Mouse (Mus musculus): ENCODE measurements around the gene Lypd4. TPM values are rescaled to one million over a fixed set of nuclear protein-coding genes. Genes with fewer than 3 reads are reported as not detected.
A peak's percentile ranks its signal among the peaks of the same experiment; 100 is the strongest.
"Not testable (repeated sequence)": the region's sequence is repeated elsewhere in the genome, so short reads cannot be mapped to it uniquely, and the experiment has no call there.

Lypd4 gene
- polyA plus RNA-seq, 1 experiment from 2014 or later = not detected

- peak; percentile 81 for DNase-seq (ENCODE audit: low spot score)
- peak; percentile 25; the same call in 1 of the 2 replicates for ATAC-seq (replicated peaks; ENCODE audit: low FRiP score, low TSS enrichment, low read depth)
- 6% methylated on average over 39 of the region's 68 CpGs for WGBS
These were observed 33.1 kb upstream of the Lypd4 start, which contains the start of gene Arhgef1 for GRCm38 (mm10) chr7:24902630-24903443. Arhgef1 (plus strand) TSS chr7:24902912.

DNA sequence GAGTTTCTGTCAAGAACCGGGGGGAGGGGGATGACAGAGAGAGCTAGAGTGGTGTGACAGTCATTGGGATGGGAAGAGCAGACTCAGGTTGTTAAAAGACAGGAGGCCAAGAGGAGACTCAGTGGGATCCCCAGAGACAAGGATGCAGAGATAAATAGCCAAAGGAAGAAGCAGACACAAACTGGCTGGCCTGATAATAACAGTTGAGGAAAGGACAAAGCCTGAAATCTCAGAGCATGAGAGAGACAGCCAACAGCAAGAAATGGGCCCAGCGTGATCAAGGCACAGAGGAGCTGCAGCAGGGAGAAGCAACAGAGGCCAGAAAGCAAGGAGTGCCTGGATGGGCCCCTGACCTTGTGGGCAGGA lies 32.5 kb upstream of the Lypd4 start:
- peak overlapping the region; percentile 88 for H3K27ac ChIP-seq (ENCODE audit: low read depth)
- DNase-seq (ENCODE audit: low spot score) (no peak), ATAC-seq (replicated peaks; ENCODE audit: low FRiP score, low TSS enrichment, low read depth) (no peak)
- peak overlapping the region; percentile 80 for H3K9ac ChIP-seq (ENCODE audit: low read length)
- H3K9me3 ChIP-seq (ENCODE audit: control insufficient read depth, low read length) = no peaks in the 10 kb centered on the region
- H3K4me1 ChIP-seq (replicated peaks; ENCODE audit: control insufficient read depth, insufficient read depth, low read length) = peaks cover 27% of the 10 kb centered on the region
- no peaks in the 10 kb centered on the region for H3K27me3 ChIP-seq (replicated peaks; ENCODE audit: control insufficient read depth, insufficient read depth, low read length)
- peak overlapping the region; percentile 83 for H3K4me2 ChIP-seq (ENCODE audit: low read length)
- peak overlapping the region; percentile 70 for H3K4me3 ChIP-seq (ENCODE audit: low read depth, low read length)
- WGBS = 47% methylated on average over 2 of the region's 2 CpGs
- no peaks in the 10 kb centered on the region for H3K36me3 ChIP-seq (ENCODE audit: control insufficient read depth, insufficient read depth, low read length)

More at GRCm38 (mm10) chr7:24902630-24903443, 33.1 kb upstream of the Lypd4 start, which contains the start of gene Arhgef1:
- no peaks in the 10 kb centered on the region for H3K36me3 ChIP-seq (ENCODE audit: control insufficient read depth, insufficient read depth, low read length)
- peak within 1 kb of the TSS; percentile 70 for H3K4me3 ChIP-seq (ENCODE audit: low read depth, low read length)
- peak within 1 kb of the TSS; percentile 83 for H3K4me2 ChIP-seq (ENCODE audit: low read length)
- H3K9ac ChIP-seq (ENCODE audit: low read length) = peak within 1 kb of the TSS; percentile 80
- no peaks in the 10 kb centered on the region for H3K27me3 ChIP-seq (replicated peaks; ENCODE audit: control insufficient read depth, insufficient read depth, low read length)
- no peaks in the 10 kb centered on the region for H3K9me3 ChIP-seq (ENCODE audit: control insufficient read depth, low read length)
- peak within 1 kb of the TSS; percentile 88 for H3K27ac ChIP-seq (ENCODE audit: low read depth)
- peaks cover 30% of the 10 kb centered on the region for H3K4me1 ChIP-seq (replicated peaks; ENCODE audit: control insufficient read depth, insufficient read depth, low read length)

- peak overlapping the region; percentile 83; the same call in 1 of the 2 replicates for H3K4me2 ChIP-seq (ENCODE audit: low read length)
- no peak overlapping the region for H3K9ac ChIP-seq (ENCODE audit: low read length)
- 50% methylated on average over 1 of the region's 1 CpGs for WGBS
- H3K27me3 ChIP-seq (replicated peaks; ENCODE audit: control insufficient read depth, insufficient read depth, low read length) = no peaks in the 10 kb centered on the region
- peak overlapping the region; percentile 88 for H3K27ac ChIP-seq (ENCODE audit: low read depth)
- H3K36me3 ChIP-seq (ENCODE audit: control insufficient read depth, insufficient read depth, low read length) = no peaks in the 10 kb centered on the region
- no peaks in the 10 kb centered on the region for H3K9me3 ChIP-seq (ENCODE audit: control insufficient read depth, low read length)
- H3K4me1 ChIP-seq (replicated peaks; ENCODE audit: control insufficient read depth, insufficient read depth, low read length) = peaks cover 23% of the 10 kb centered on the region
- H3K4me3 ChIP-seq (ENCODE audit: low read depth, low read length) = peak overlapping the region; percentile 70; the same call in 1 of the 2 replicates
- DNase-seq (ENCODE audit: low spot score) (no peak), ATAC-seq (replicated peaks; ENCODE audit: low FRiP score, low TSS enrichment, low read depth) (no peak)
These were observed 32.1 kb upstream of the Lypd4 start for GRCm38 (mm10) chr7:24901842-24902241.

DNA sequence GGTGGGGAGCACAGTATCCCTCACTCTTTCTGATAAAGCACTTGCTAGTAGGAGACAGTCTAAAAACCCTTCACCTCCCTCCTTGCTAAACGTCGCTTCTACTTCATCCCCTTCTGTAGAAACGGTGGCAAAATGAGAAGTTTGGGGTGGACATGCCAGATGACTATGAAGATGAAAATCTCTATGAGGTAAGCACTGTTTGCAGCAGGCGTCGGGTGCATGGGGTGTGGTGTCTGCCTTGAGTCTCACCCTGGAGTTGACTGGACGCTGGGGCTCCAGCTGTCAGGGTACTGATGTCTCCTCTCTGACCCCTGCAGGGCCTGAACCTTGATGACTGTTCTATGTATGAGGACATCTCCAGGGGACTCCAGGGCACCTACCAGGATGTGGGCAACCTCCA lies 31.4 kb upstream of the Lypd4 start:
- Histone ChIP-seq H3K4me1 (replicated peaks; ENCODE audit: control insufficient read depth, insufficient read depth, low read length) (peaks cover 16% of the 10 kb centered on the region), H3K9me3 (ENCODE audit: control insufficient read depth, low read length) (no peaks in the 10 kb centered on the region), H3K27me3 (replicated peaks; ENCODE audit: control insufficient read depth, insufficient read depth, low read length) (no peaks in the 10 kb centered on the region), H3K4me2 (ENCODE audit: low read length) (no peak overlapping the region), H3K36me3 (ENCODE audit: control insufficient read depth, insufficient read depth, low read length) (no peaks in the 10 kb centered on the region), H3K9ac (ENCODE audit: low read length) (no peak overlapping the region), H3K27ac (ENCODE audit: low read depth) (no peak overlapping the region), H3K4me3 (ENCODE audit: low read depth, low read length) (no peak overlapping the region)
- ATAC-seq (replicated peaks; ENCODE audit: low FRiP score, low TSS enrichment, low read depth) (no peak), DNase-seq (ENCODE audit: low spot score) (no peak)
- WGBS = 77% methylated on average over 6 of the region's 6 CpGs

DNA sequence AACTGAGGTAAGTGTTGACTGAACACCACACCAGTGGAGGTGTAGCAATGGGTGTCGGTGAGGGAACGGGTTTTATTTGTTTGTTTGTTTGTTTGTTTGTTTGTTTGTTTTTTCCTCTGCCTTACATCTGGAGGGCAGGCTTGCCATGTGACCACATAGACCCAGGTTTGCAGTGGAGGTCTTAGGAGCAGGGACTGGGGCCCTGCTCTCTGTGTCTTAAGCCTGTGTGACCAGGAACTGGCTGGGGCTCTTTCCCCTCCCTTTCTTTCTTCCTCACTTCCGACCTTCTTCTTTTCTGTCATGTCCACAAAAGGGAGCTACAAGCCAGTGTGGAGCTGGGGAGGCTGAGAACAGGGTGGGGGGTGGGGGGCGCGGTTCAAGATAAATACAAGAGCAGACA lies 28.2 kb upstream of the Lypd4 start:
- Histone ChIP-seq H3K27me3 (replicated peaks; ENCODE audit: control insufficient read depth, insufficient read depth, low read length) (no peaks in the 10 kb centered on the region), H3K4me1 (replicated peaks; ENCODE audit: control insufficient read depth, insufficient read depth, low read length) (peaks cover 4% of the 10 kb centered on the region), H3K36me3 (ENCODE audit: control insufficient read depth, insufficient read depth, low read length) (no peaks in the 10 kb centered on the region), H3K4me3 (ENCODE audit: low read depth, low read length) (no peak overlapping the region), H3K9me3 (ENCODE audit: control insufficient read depth, low read length) (no peaks in the 10 kb centered on the region), H3K27ac (ENCODE audit: low read depth) (no peak overlapping the region), H3K4me2 (ENCODE audit: low read length) (no peak overlapping the region), H3K9ac (ENCODE audit: low read length) (no peak overlapping the region)
- ATAC-seq (replicated peaks; ENCODE audit: low FRiP score, low TSS enrichment, low read depth) (no peak), DNase-seq (ENCODE audit: low spot score) (no peak)
- WGBS = 76% methylated on average over 5 of the region's 5 CpGs

DNA sequence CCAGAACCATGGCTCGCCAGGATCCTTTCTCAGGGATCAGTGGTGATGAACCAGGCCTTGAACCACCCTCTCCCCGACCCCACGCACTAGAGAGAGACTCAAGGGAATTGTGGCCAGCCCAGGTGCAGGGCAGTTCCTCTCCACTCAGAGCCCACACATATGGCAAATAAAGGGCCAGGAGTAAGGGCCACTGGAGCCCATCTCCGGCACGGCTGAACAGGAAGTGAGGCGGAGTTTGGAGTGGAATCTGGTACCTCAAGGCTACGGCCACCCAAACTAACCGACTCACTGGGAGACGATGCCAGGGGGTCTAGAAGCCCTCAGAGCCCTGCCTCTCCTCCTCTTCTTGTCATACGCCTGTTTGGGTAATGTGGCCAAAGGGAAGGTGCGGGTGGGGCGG lies 27.5 kb upstream of the Lypd4 start, which contains the start of gene Cd79a:
Cd79a (plus strand) TSS at position 158 of the 400 bp plus-strand sequence.
- 64% methylated on average over 12 of the region's 12 CpGs for WGBS
- Histone ChIP-seq H3K27me3 (replicated peaks; ENCODE audit: control insufficient read depth, insufficient read depth, low read length) (no peaks in the 10 kb centered on the region), H3K9ac (ENCODE audit: low read length) (no peak within 1 kb of the TSS), H3K36me3 (ENCODE audit: control insufficient read depth, insufficient read depth, low read length) (no peaks in the 10 kb centered on the region), H3K4me2 (ENCODE audit: low read length) (no peak within 1 kb of the TSS), H3K27ac (ENCODE audit: low read depth) (no peak within 1 kb of the TSS), H3K9me3 (ENCODE audit: control insufficient read depth, low read length) (no peaks in the 10 kb centered on the region), H3K4me1 (replicated peaks; ENCODE audit: control insufficient read depth, insufficient read depth, low read length) (peaks cover 4% of the 10 kb centered on the region), H3K4me3 (ENCODE audit: low read depth, low read length) (no peak within 1 kb of the TSS)
- ATAC-seq (replicated peaks; ENCODE audit: low FRiP score, low TSS enrichment, low read depth) = no peak
- DNase-seq (ENCODE audit: low spot score) = no peak

- Histone ChIP-seq H3K9ac (ENCODE audit: low read length) (no peak overlapping the region), H3K4me2 (ENCODE audit: low read length) (no peak overlapping the region), H3K27me3 (replicated peaks; ENCODE audit: control insufficient read depth, insufficient read depth, low read length) (no peaks in the 10 kb centered on the region), H3K4me3 (ENCODE audit: low read depth, low read length) (no peak overlapping the region), H3K27ac (ENCODE audit: low read depth) (no peak overlapping the region), H3K36me3 (ENCODE audit: control insufficient read depth, insufficient read depth, low read length) (peaks cover 3% of the 10 kb centered on the region; the same call in 1 of the 2 replicates), H3K4me1 (replicated peaks; ENCODE audit: control insufficient read depth, insufficient read depth, low read length) (no peaks in the 10 kb centered on the region), H3K9me3 (ENCODE audit: control insufficient read depth, low read length) (no peaks in the 10 kb centered on the region)
- ATAC-seq (replicated peaks; ENCODE audit: low FRiP score, low TSS enrichment, low read depth) = no peak
- 86% methylated on average over 8 of the region's 8 CpGs for WGBS
- DNase-seq (ENCODE audit: low spot score) = no peak
These were observed 26.5 kb upstream of the Lypd4 start for GRCm38 (mm10) chr7:24896269-24896668.

GRCm38 (mm10) chr7:24895749-24896148 lies 26.0 kb upstream of the Lypd4 start:
- not testable (repeated sequence) for H3K4me1 ChIP-seq (replicated peaks; ENCODE audit: control insufficient read depth, insufficient read depth, low read length); H3K27ac ChIP-seq (ENCODE audit: low read depth); H3K4me2 ChIP-seq (ENCODE audit: low read length); H3K9ac ChIP-seq (ENCODE audit: low read length); ATAC-seq (replicated peaks; ENCODE audit: low FRiP score, low TSS enrichment, low read depth); H3K9me3 ChIP-seq (ENCODE audit: control insufficient read depth, low read length); H3K4me3 ChIP-seq (ENCODE audit: low read depth, low read length); H3K36me3 ChIP-seq (ENCODE audit: control insufficient read depth, insufficient read depth, low read length); H3K27me3 ChIP-seq (replicated peaks; ENCODE audit: control insufficient read depth, insufficient read depth, low read length); DNase-seq (ENCODE audit: low spot score)
- WGBS = 78% methylated on average over 2 of the region's 2 CpGs
